Mouse (Mus musculus) neural tube, embryonic 12.5 days (tissue): ENCODE measurements around the gene Gm6588. TPM values are rescaled to one million over a fixed set of nuclear protein-coding genes. Genes with fewer than 3 reads are reported as not detected.

Experiments used
- ATAC-seq: fragments of 200-750 bp; cut with Nextera tagmentation; 2 replicates; pipeline ENCODE4 v1.8.0; 2017; ENCODE audit warnings: low read depth, mild to moderate bottlenecking, moderate TSS enrichment, moderate library complexity; ENCODE audit not compliant: low FRiP score
- H3K27ac ChIP-seq: fragments of 300-500 bp; sonication (generic); 2 replicates; pipeline ENCODE4 v1.5.1; 2016
- H3K27me3 ChIP-seq: fragments of 300-500 bp; sonication (generic); replicated peaks from 2 replicates; pipeline ENCODE4 v1.6.1; 2016; ENCODE audit warnings: mild to moderate bottlenecking
- H3K36me3 ChIP-seq: fragments of 300-500 bp; sonication (generic); 2 replicates; pipeline ENCODE4 v1.6.1; 2016; ENCODE audit warnings: mild to moderate bottlenecking
- H3K4me1 ChIP-seq: fragments of 300-500 bp; sonication (generic); 2 replicates; pipeline ENCODE4 v1.6.1; 2016
- H3K4me2 ChIP-seq: fragments of 300-500 bp; sonication (generic); replicated peaks from 2 replicates; pipeline ENCODE4 v1.6.1; 2016; ENCODE audit warnings: mild to moderate bottlenecking
- H3K4me3 ChIP-seq: fragments of 300-500 bp; sonication (generic); 2 replicates; pipeline ENCODE4 v1.5.1; 2016
- H3K9ac ChIP-seq: fragments of 300-500 bp; sonication (generic); 2 replicates; pipeline ENCODE4 v1.6.1; 2016; ENCODE audit warnings: mild to moderate bottlenecking
- H3K9me3 ChIP-seq: fragments of 300-500 bp; sonication (generic); 2 replicates; pipeline ENCODE4 v1.6.1; 2016; ENCODE audit warnings: mild to moderate bottlenecking
- WGBS: fragments of 180-500 bp; shearing (Covaris S2); methylation state at CpG from one replicate; pipeline ENCODE4 v1.1.7; 2016; 5-methylcytosine and 5-hydroxymethylcytosine counted together
- polyA plus RNA-seq: library from polyadenylated mRNA; unstranded; fragments of >200 nt; fragmentation: Nextera tagmentation; extraction: Ambion mirVana; gene quantifications from 2 replicates; pipeline ENCODE4 v1.2.1, GENCODE M21; 2016

Gm6588 gene
- polyA plus RNA-seq, 1 experiment from 2014 or later = 0.29 TPM

- Histone ChIP-seq H3K4me3 (no peak overlapping the region), H3K4me1 (peaks cover 46% of the 10 kb centered on the region), H3K4me2 (peak overlapping the region; percentile 36), H3K27ac (no peak overlapping the region), H3K36me3 (no peaks in the 10 kb centered on the region), H3K9me3 (no peaks in the 10 kb centered on the region), H3K9ac (peak overlapping the region; percentile 9; the same call in 1 of the 2 replicates), H3K27me3 (peaks cover 11% of the 10 kb centered on the region; the same call in 1 of the 2 replicates)
- ATAC-seq = no peak; the same call in 1 of the 2 replicates
- 36% methylated on average over 19 of the region's 19 CpGs for WGBS
Observed at GRCm38 (mm10) chr5:112481946-112482410, 32.8 kb downstream of the Gm6588 start.

GRCm38 (mm10) chr5:112482551-112482950, 33.3 kb downstream of the Gm6588 start:
- Histone ChIP-seq H3K27me3 (0 out of 2 replicates have a peak, but pooled peaks cover 8% of the 10 kb centered on the region), H3K36me3 (no peaks in the 10 kb centered on the region), H3K4me2 (peak overlapping the region; percentile 36), H3K4me3 (no peak overlapping the region), H3K9me3 (no peaks in the 10 kb centered on the region), H3K9ac (peak overlapping the region; percentile 9; the same call in 1 of the 2 replicates), H3K4me1 (peaks cover 46% of the 10 kb centered on the region), H3K27ac (no peak overlapping the region)
- 54% methylated on average over 13 of the region's 13 CpGs for WGBS
- ATAC-seq = no peak

GRCm38 (mm10) chr5:112483030-112483429, 33.8 kb downstream of the Gm6588 start:
- Histone ChIP-seq H3K27ac (no peak overlapping the region), H3K9ac (no peak overlapping the region), H3K4me1 (peaks cover 44% of the 10 kb centered on the region), H3K4me2 (no peak overlapping the region), H3K4me3 (no peak overlapping the region), H3K36me3 (no peaks in the 10 kb centered on the region), H3K27me3 (0 out of 2 replicates have a peak, but pooled peaks cover 8% of the 10 kb centered on the region), H3K9me3 (no peaks in the 10 kb centered on the region)
- 89% methylated on average over 8 of the region's 8 CpGs for WGBS
- ATAC-seq = no peak

- H3K4me1 ChIP-seq = peaks cover 33% of the 10 kb centered on the region
- no peak overlapping the region; the same call in 1 of the 2 replicates for H3K4me2 ChIP-seq
- no peak overlapping the region for H3K9ac ChIP-seq
- ATAC-seq = peak; percentile 69
- H3K9me3 ChIP-seq = no peaks in the 10 kb centered on the region
- WGBS = 11% methylated on average over 13 of the region's 13 CpGs
- no peaks in the 10 kb centered on the region for H3K36me3 ChIP-seq
- no peak overlapping the region for H3K27ac ChIP-seq
- H3K27me3 ChIP-seq = 0 out of 2 replicates have a peak, but pooled peaks cover 8% of the 10 kb centered on the region
- H3K4me3 ChIP-seq = no peak overlapping the region
Observed at GRCm38 (mm10) chr5:112484924-112485715, 35.9 kb downstream of the Gm6588 start.

GRCm38 (mm10) chr5:112486415-112486814, 37.2 kb downstream of the Gm6588 start:
- Histone ChIP-seq H3K27ac (no peak overlapping the region), H3K4me2 (no peak overlapping the region), H3K4me3 (no peak overlapping the region), H3K9me3 (no peaks in the 10 kb centered on the region), H3K9ac (no peak overlapping the region), H3K36me3 (no peaks in the 10 kb centered on the region), H3K27me3 (0 out of 2 replicates have a peak, but pooled peaks cover 8% of the 10 kb centered on the region), H3K4me1 (peaks cover 33% of the 10 kb centered on the region)
- no peak for ATAC-seq
- 72% methylated on average over 5 of the region's 5 CpGs for WGBS

GRCm38 (mm10) chr5:112487504-112487903, 38.3 kb downstream of the Gm6588 start:
- Histone ChIP-seq H3K27ac (no peak overlapping the region), H3K4me1 (peaks cover 22% of the 10 kb centered on the region), H3K27me3 (0 out of 2 replicates have a peak, but pooled peaks cover 8% of the 10 kb centered on the region), H3K9me3 (no peaks in the 10 kb centered on the region), H3K9ac (no peak overlapping the region), H3K4me2 (no peak overlapping the region), H3K4me3 (no peak overlapping the region), H3K36me3 (no peaks in the 10 kb centered on the region)
- no peak for ATAC-seq
- WGBS = 96% methylated on average over 1 of the region's 1 CpGs

GRCm38 (mm10) chr5:112488101-112488776, 39.0 kb downstream of the Gm6588 start:
- no peak overlapping the region for H3K4me2 ChIP-seq
- no peaks in the 10 kb centered on the region for H3K36me3 ChIP-seq
- no peak for ATAC-seq
- H3K27me3 ChIP-seq = 0 out of 2 replicates have a peak, but pooled peaks cover 8% of the 10 kb centered on the region
- no peak overlapping the region for H3K9ac ChIP-seq
- peaks cover 19% of the 10 kb centered on the region for H3K4me1 ChIP-seq
- no peak overlapping the region for H3K4me3 ChIP-seq
- 56% methylated on average over 8 of the region's 8 CpGs for WGBS
- no peak overlapping the region for H3K27ac ChIP-seq
- no peaks in the 10 kb centered on the region for H3K9me3 ChIP-seq

GRCm38 (mm10) chr5:112491489-112491888, 42.3 kb downstream of the Gm6588 start:
- H3K9ac ChIP-seq = no peak overlapping the region
- no peak for ATAC-seq
- H3K4me2 ChIP-seq = no peak overlapping the region
- 53% methylated on average over 11 of the region's 11 CpGs for WGBS
- 0 out of 2 replicates have a peak, but pooled peaks cover 4% of the 10 kb centered on the region for H3K27me3 ChIP-seq
- no peaks in the 10 kb centered on the region for H3K9me3 ChIP-seq
- H3K4me3 ChIP-seq = no peak overlapping the region
- no peaks in the 10 kb centered on the region for H3K36me3 ChIP-seq
- H3K4me1 ChIP-seq = peaks cover 9% of the 10 kb centered on the region
- no peak overlapping the region for H3K27ac ChIP-seq

GRCm38 (mm10) chr5:112493492-112493891, 44.3 kb downstream of the Gm6588 start:
- no peak overlapping the region for H3K27ac ChIP-seq
- H3K4me2 ChIP-seq = no peak overlapping the region
- no peaks in the 10 kb centered on the region for H3K27me3 ChIP-seq
- no peaks in the 10 kb centered on the region for H3K9me3 ChIP-seq
- H3K36me3 ChIP-seq = no peaks in the 10 kb centered on the region
- 38% methylated on average over 11 of the region's 11 CpGs for WGBS
- no peak overlapping the region for H3K4me3 ChIP-seq
- 0 out of 2 replicates have a peak, but pooled peaks cover 6% of the 10 kb centered on the region for H3K4me1 ChIP-seq
- H3K9ac ChIP-seq = no peak overlapping the region
- no peak for ATAC-seq

GRCm38 (mm10) chr5:112496753-112497369, 47.6 kb downstream of the Gm6588 start:
- Histone ChIP-seq H3K4me3 (no peak overlapping the region), H3K9me3 (no peaks in the 10 kb centered on the region), H3K27ac (no peak overlapping the region), H3K9ac (no peak overlapping the region), H3K4me1 (peaks cover 14% of the 10 kb centered on the region), H3K27me3 (no peaks in the 10 kb centered on the region), H3K4me2 (no peak overlapping the region), H3K36me3 (no peaks in the 10 kb centered on the region)
- ATAC-seq = no peak
- 85% methylated on average over 7 of the region's 7 CpGs for WGBS

- H3K4me3 ChIP-seq = no peak overlapping the region
- WGBS = 81% methylated on average over 13 of the region's 13 CpGs
- H3K9me3 ChIP-seq = no peaks in the 10 kb centered on the region
- ATAC-seq = no peak
- H3K9ac ChIP-seq = no peak overlapping the region
- H3K4me2 ChIP-seq = no peak overlapping the region
- H3K27ac ChIP-seq = no peak overlapping the region
- no peaks in the 10 kb centered on the region for H3K36me3 ChIP-seq
- H3K27me3 ChIP-seq = no peaks in the 10 kb centered on the region
- H3K4me1 ChIP-seq = peaks cover 8% of the 10 kb centered on the region
Observed at GRCm38 (mm10) chr5:112498921-112499917, 50.0 kb downstream of the Gm6588 start.
